Mouse (Mus musculus) heart, postnatal 0 days (tissue): ENCODE results near the gene Wdr66. TPM values are rescaled to one million over a fixed set of nuclear protein-coding genes. Genes with fewer than 3 reads are reported as not detected.

Experiments
- ATAC-seq: fragments of 200-750 bp; cut with Nextera tagmentation; 2 replicates; pipeline ENCODE4 v1.8.0; 2017; ENCODE audit warnings: low read depth, moderate number of reproducible peaks, moderate library complexity; ENCODE audit not compliant: insufficient read depth
- DNase-seq: peaks from one replicate; pipeline ENCODE4 v3.0.0-alpha.2; 2016; ENCODE audit warnings: low spot score
- H3K27ac ChIP-seq: fragments of 300-500 bp; sonication (generic); 2 replicates; pipeline ENCODE4 v1.5.1; 2014; ENCODE audit warnings: low read depth, mild to moderate bottlenecking
- H3K27me3 ChIP-seq: fragments of 300-500 bp; sonication (generic); 2 replicates; pipeline ENCODE4 v1.6.1; 2014; ENCODE audit warnings: low read length, mixed read lengths; ENCODE audit not compliant: control insufficient read depth, insufficient read depth
- H3K36me3 ChIP-seq: fragments of 300-500 bp; sonication (generic); replicated peaks from 2 replicates; pipeline ENCODE4 v1.6.1; 2014; ENCODE audit warnings: low read length, mixed read lengths; ENCODE audit not compliant: control insufficient read depth, insufficient read depth
- H3K4me1 ChIP-seq: fragments of 300-500 bp; sonication (generic); 2 replicates; pipeline ENCODE4 v1.6.1; 2014; ENCODE audit warnings: antibody characterized with exemption; ENCODE audit not compliant: control insufficient read depth, insufficient read depth
- H3K4me2 ChIP-seq: fragments of 300-500 bp; sonication (generic); 2 replicates; pipeline ENCODE4 v1.6.1; 2014; ENCODE audit warnings: low read depth, mild to moderate bottlenecking, low read length, moderate library complexity
- H3K4me3 ChIP-seq: fragments of 300-500 bp; sonication (generic); 2 replicates; pipeline ENCODE4 v1.5.1; 2014; ENCODE audit warnings: low read depth, low read length
- H3K9ac ChIP-seq: fragments of 300-500 bp; sonication (generic); replicated peaks from 2 replicates; pipeline ENCODE4 v1.6.1; 2014; ENCODE audit warnings: low read depth, low read length, mixed read lengths
- H3K9me3 ChIP-seq: fragments of 300-500 bp; sonication (generic); replicated peaks from 2 replicates; pipeline ENCODE4 v1.6.1; 2016; ENCODE audit warnings: low read length; ENCODE audit not compliant: control insufficient read depth
- CTCF ChIP-seq: IDR thresholded peaks from 2 replicates; pipeline ENCODE4 v1.5.1; 2016; ENCODE audit warnings: antibody characterized with exemption, control low read depth, low read depth
- EP300 ChIP-seq: IDR thresholded peaks from 2 replicates; pipeline ENCODE4 v1.6.1; 2016; ENCODE audit warnings: antibody characterized with exemption, low read depth
- WGBS: fragments of 180-500 bp; shearing (Covaris S2); extraction: QIAGEN DNeasy Blood & Tissue Kit; methylation state at CpG from one replicate; pipeline ENCODE4 v1.1.7; 2014; 5-methylcytosine and 5-hydroxymethylcytosine counted together
- polyA plus RNA-seq: library from polyadenylated mRNA; unstranded; fragments of >200 nt; fragmentation: Nextera tagmentation; extraction: Ambion mirVana; gene quantifications from 2 replicates; pipeline ENCODE4 v1.2.1, GENCODE M21; 2015
- total RNA-seq: library from RNA; depleted of rRNA; stranded (reverse); fragments of >200 nt; gene quantifications from 2 replicates; pipeline ENCODE4 v1.2.3, GENCODE M21; 2014; ENCODE audit warnings: low replicate concordance

Wdr66 gene
- total and polyA plus RNA-seq, 2 experiments from 2014 or later, result 3.1 to 4.0 TPM

DNA sequence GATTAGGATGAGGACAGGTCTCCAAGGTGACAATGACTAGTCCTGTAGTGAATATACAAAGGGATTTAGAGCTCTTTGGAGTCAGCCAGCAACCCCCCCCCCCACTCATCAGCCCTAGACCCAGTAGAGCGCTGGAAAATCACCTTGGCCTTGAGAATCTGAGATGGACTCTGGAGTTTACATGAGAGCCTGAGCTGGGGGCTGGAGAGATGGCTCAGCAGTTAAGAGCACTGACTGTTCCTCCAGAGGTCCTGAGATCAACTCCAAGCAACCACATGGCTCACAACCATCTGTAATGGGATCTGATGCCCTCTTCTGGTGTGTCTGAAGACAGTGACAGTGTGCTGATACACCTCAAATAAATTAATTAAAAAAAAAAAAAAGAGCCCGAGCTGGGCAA, 96.1 kb downstream of the Wdr66 start:
- no peak for DNase-seq
- TF ChIP-seq EP300 (no peak), CTCF (no peak)
- no peak for ATAC-seq
- Histone ChIP-seq H3K9ac (no peak overlapping the region), H3K27me3 (no peaks in the 10 kb centered on the region), H3K36me3 (no peaks in the 10 kb centered on the region), H3K4me2 (no peak overlapping the region), H3K27ac (0 out of 2 replicates have a peak overlapping the region, but pooled peaks have one; percentile 13), H3K4me3 (no peak overlapping the region), H3K9me3 (no peaks in the 10 kb centered on the region), H3K4me1 (peaks cover 16% of the 10 kb centered on the region)
- WGBS, result 82% methylated on average over 2 of the region's 2 CpGs

DNA sequence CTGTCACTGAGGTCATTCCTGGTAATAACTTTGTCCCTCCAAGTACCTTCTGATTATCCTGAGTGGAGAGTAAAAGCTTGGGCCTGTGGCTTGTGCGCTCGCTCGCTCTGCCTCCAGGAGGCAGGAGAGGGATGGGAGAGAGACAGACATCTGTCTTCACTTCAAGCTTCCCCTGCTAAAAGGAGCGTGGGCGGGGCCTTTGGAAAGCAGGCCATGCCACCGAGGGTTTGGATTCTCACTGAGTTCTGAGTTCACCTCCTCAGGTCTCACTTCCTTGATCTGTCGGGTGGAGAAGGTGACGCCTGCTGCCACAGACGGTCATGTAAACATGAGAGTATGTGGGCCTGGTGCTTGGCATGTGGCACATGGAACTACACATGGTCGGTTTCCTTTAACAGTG, 98.5 kb downstream of the Wdr66 start:
- 31% methylated on average over 10 of the region's 10 CpGs for WGBS
- peak overlapping the region; percentile 69 for H3K27ac ChIP-seq
- H3K4me2 ChIP-seq, result no peak overlapping the region
- no peak overlapping the region for H3K9ac ChIP-seq
- H3K4me3 ChIP-seq, result no peak overlapping the region
- peaks cover 16% of the 10 kb centered on the region for H3K4me1 ChIP-seq
- DNase-seq (peak; percentile 79), ATAC-seq (peak; percentile 59)
- no peaks in the 10 kb centered on the region for H3K36me3 ChIP-seq
- no peaks in the 10 kb centered on the region for H3K9me3 ChIP-seq
- no peaks in the 10 kb centered on the region for H3K27me3 ChIP-seq
- TF ChIP-seq CTCF (peak; percentile 64), EP300 (no peak)

DNA sequence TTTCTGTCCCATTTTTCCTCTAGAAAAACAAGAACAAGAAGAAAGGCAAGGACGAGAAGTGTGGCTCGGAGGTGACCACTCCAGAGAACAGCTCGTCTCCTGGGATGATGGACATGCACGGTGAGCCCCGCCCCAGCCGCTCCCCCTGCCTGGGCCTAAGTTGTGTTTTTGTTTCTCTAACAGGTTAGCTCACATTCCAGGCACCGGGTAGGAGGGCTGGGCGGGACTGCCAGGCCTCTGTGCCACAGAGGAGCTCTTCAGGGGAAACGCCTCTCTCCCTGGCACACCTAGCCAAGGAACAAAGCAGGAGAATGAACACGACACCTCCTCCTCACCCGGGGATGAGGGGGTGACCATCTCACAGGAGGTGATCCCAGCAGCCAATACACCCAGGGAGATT, 104.0 kb downstream of the Wdr66 start:
- no peaks in the 10 kb centered on the region for H3K9me3 ChIP-seq
- TF ChIP-seq CTCF (no peak), EP300 (no peak)
- DNase-seq (no peak), ATAC-seq (no peak)
- peaks cover 50% of the 10 kb centered on the region for H3K36me3 ChIP-seq
- H3K27ac ChIP-seq, result no peak overlapping the region
- H3K4me3 ChIP-seq, result no peak overlapping the region
- 83% methylated on average over 11 of the region's 11 CpGs for WGBS
- no peak overlapping the region for H3K9ac ChIP-seq
- H3K27me3 ChIP-seq, result no peaks in the 10 kb centered on the region
- no peak overlapping the region for H3K4me2 ChIP-seq
- H3K4me1 ChIP-seq, result peaks cover 2% of the 10 kb centered on the region; the same call in 1 of the 2 replicates

DNA sequence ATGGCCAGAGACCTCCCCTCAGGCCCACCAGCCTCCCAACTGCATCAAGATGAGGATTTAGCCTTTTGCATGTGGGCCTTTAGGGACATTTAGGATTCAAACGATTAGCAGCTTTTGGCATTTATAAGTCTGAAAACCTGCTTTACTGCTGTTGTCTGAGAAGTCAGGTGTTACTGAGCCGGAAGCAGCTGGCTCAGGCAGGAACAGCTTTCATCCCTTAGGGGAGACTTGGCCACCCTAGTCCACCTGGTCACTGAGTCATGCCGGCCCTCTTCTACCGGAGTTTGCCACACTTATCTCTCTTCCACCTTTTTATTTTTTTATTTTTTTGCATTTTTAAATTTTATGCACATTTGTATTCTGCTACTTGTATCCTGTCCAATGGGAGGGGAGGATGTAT, 105.4 kb downstream of the Wdr66 start:
- Histone ChIP-seq H3K27ac (no peak overlapping the region), H3K36me3 (peaks cover 63% of the 10 kb centered on the region), H3K4me2 (no peak overlapping the region), H3K4me1 (no peaks in the 10 kb centered on the region), H3K9ac (no peak overlapping the region), H3K9me3 (no peaks in the 10 kb centered on the region), H3K4me3 (no peak overlapping the region), H3K27me3 (no peaks in the 10 kb centered on the region)
- ATAC-seq (no peak), DNase-seq (no peak)
- TF ChIP-seq CTCF (no peak), EP300 (no peak)
- WGBS, result 88% methylated on average over 4 of the region's 4 CpGs

DNA sequence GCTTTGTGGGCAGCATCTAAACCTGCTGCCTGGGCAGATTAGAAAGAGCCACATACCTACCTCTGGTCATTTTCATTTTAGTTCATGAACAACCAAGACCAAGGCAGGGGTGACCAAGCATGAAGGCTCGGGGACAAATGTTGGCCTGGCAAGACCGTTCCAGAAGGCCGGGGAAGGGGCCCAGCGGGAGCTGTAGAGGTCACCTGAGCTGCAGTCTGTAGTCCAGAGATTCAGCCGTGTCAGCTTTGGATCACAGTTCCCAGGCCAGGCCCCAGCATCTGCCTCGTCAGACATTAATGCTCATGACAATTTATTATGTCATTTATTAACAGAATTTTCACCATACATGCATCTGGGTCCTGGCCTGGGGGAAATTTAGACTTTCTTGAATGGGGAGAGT, 107.5 kb downstream of the Wdr66 start:
- 84% methylated on average over 6 of the region's 6 CpGs for WGBS
- Histone ChIP-seq H3K36me3 (peaks cover 73% of the 10 kb centered on the region), H3K27me3 (no peaks in the 10 kb centered on the region), H3K4me2 (no peak overlapping the region), H3K9me3 (no peaks in the 10 kb centered on the region), H3K9ac (no peak overlapping the region), H3K27ac (no peak overlapping the region), H3K4me1 (peaks cover 12% of the 10 kb centered on the region), H3K4me3 (no peak overlapping the region)
- no peak for ATAC-seq
- TF ChIP-seq EP300, result no peak
- no peak for TF ChIP-seq CTCF
- no peak for DNase-seq

DNA sequence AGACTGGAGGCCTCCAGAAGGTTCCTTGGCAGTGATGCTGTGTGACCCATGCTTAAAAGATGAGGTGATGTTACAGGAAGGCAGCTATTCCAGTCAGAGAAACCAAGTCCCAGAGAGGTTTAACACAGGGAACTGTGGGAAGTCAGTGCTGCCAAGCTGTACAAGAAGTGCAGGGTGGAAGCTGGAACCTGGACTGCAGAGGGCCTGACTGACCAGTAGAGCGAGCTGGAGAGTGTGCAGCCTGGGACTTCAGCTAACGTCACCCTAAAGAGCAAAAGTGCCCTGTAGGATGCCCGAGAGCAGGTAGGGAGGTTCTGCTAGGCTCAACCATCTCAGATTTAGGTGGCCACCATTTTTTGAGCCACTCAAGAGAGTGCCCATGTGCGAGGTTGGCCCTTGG, 111.0 kb downstream of the Wdr66 start:
- H3K27ac ChIP-seq, result no peak overlapping the region
- no peak for TF ChIP-seq EP300
- peak; percentile 8; the same call in 1 of the 2 replicates for TF ChIP-seq CTCF
- 70% methylated on average over 4 of the region's 4 CpGs for whole genome bisulfite sequencing
- no peaks in the 10 kb centered on the region for H3K9me3 ChIP-seq
- ATAC-seq (no peak), DNase-seq (peak; percentile 35)
- H3K4me3 ChIP-seq, result no peak overlapping the region
- H3K4me1 ChIP-seq, result peaks cover 18% of the 10 kb centered on the region
- no peak overlapping the region for H3K9ac ChIP-seq
- peaks cover 58% of the 10 kb centered on the region for H3K36me3 ChIP-seq
- H3K4me2 ChIP-seq, result no peak overlapping the region
- H3K27me3 ChIP-seq, result no peaks in the 10 kb centered on the region
